Mouse (Mus musculus): ENCODE measurements around the gene Lrrc29. TPM values are rescaled to one million over a fixed set of nuclear protein-coding genes. Genes with fewer than 3 reads are reported as not detected.
A peak's percentile ranks its signal among the peaks of the same experiment; 100 is the strongest.

The Lrrc29 gene
- polyA plus RNA-seq, 1 experiment from 2014 or later = 0.61 TPM

- ATAC-seq = no peak
- H3K27me3 ChIP-seq = peaks cover 51% of the 10 kb centered on the region
- WGBS = 74% methylated on average over 3 of the region's 3 CpGs
- H3K9me3 ChIP-seq (replicated peaks) = no peaks in the 10 kb centered on the region
- H3K4me2 ChIP-seq = no peak overlapping the region
- H3K36me3 ChIP-seq (ENCODE audit: poor library complexity, severe bottlenecking) = peaks cover 47% of the 10 kb centered on the region
- H3K4me3 ChIP-seq = no peak overlapping the region
- peaks cover 29% of the 10 kb centered on the region for H3K4me1 ChIP-seq
- H3K27ac ChIP-seq = no peak overlapping the region
- no peak overlapping the region for H3K9ac ChIP-seq
These were observed 45.5 kb downstream of the Lrrc29 start for GRCm38 (mm10) chr8:105280567-105280966.

- Histone ChIP-seq H3K9ac (peak overlapping the region; percentile 50), H3K9me3 (replicated peaks) (no peaks in the 10 kb centered on the region), H3K4me2 (peak overlapping the region; percentile 60), H3K27me3 (peaks cover 67% of the 10 kb centered on the region), H3K4me3 (peak overlapping the region; percentile 31), H3K36me3 (ENCODE audit: poor library complexity, severe bottlenecking) (peaks cover 34% of the 10 kb centered on the region), H3K27ac (no peak overlapping the region), H3K4me1 (peaks cover 27% of the 10 kb centered on the region)
- ATAC-seq = peak; percentile 63
- WGBS = under 1% methylated on average over 28 of the region's 28 CpGs
These were observed 47.2 kb downstream of the Lrrc29 start for GRCm38 (mm10) chr8:105278911-105279334.

- Histone ChIP-seq H3K4me3 (peak overlapping the region; percentile 44), H3K36me3 (ENCODE audit: poor library complexity, severe bottlenecking) (peaks cover 10% of the 10 kb centered on the region; the same call in 1 of the 2 replicates), H3K27me3 (peaks cover 91% of the 10 kb centered on the region), H3K27ac (no peak overlapping the region), H3K4me2 (peak overlapping the region; percentile 77), H3K9me3 (replicated peaks) (no peaks in the 10 kb centered on the region), H3K4me1 (peaks cover 27% of the 10 kb centered on the region), H3K9ac (peak overlapping the region; percentile 58)
- ATAC-seq = peak; percentile 60
- 3% methylated on average over 30 of the region's 30 CpGs for whole genome bisulfite sequencing
These were observed 49.6 kb downstream of the Lrrc29 start for GRCm38 (mm10) chr8:105276292-105277120.

GRCm38 (mm10) chr8:105275840-105276239, 50.2 kb downstream of the Lrrc29 start, which contains the start of gene Nol3:
TSS of gene Nol3 (plus strand) at chr8:105276140.
- Histone ChIP-seq H3K4me1 (peaks cover 29% of the 10 kb centered on the region), H3K4me3 (peak within 1 kb of the TSS; percentile 44), H3K27ac (no peak within 1 kb of the TSS), H3K9me3 (replicated peaks) (no peaks in the 10 kb centered on the region), H3K27me3 (peaks cover 97% of the 10 kb centered on the region), H3K4me2 (peak within 1 kb of the TSS; percentile 77), H3K36me3 (ENCODE audit: poor library complexity, severe bottlenecking) (peaks cover 7% of the 10 kb centered on the region; the same call in 1 of the 2 replicates), H3K9ac (peak within 1 kb of the TSS; percentile 58)
- no peak for ATAC-seq
- WGBS = 3% methylated on average over 10 of the region's 10 CpGs

- no peak overlapping the region for H3K27ac ChIP-seq
- H3K4me3 ChIP-seq = no peak overlapping the region
- peak overlapping the region; percentile 77 for H3K4me2 ChIP-seq
- ATAC-seq = no peak
- peaks cover 99% of the 10 kb centered on the region for H3K27me3 ChIP-seq
- H3K9ac ChIP-seq = no peak overlapping the region
- no peaks in the 10 kb centered on the region for H3K9me3 ChIP-seq (replicated peaks)
- peaks cover 33% of the 10 kb centered on the region for H3K4me1 ChIP-seq
- 5% methylated on average over 10 of the region's 11 CpGs for WGBS
- H3K36me3 ChIP-seq (ENCODE audit: poor library complexity, severe bottlenecking) = peaks cover 7% of the 10 kb centered on the region; the same call in 1 of the 2 replicates
These were observed 50.7 kb downstream of the Lrrc29 start for GRCm38 (mm10) chr8:105275387-105275786.

- peaks cover 99% of the 10 kb centered on the region for H3K27me3 ChIP-seq
- no peak overlapping the region for H3K27ac ChIP-seq
- H3K4me1 ChIP-seq = peaks cover 34% of the 10 kb centered on the region
- no peaks in the 10 kb centered on the region for H3K36me3 ChIP-seq (ENCODE audit: poor library complexity, severe bottlenecking)
- H3K4me3 ChIP-seq = 0 out of 2 replicates have a peak overlapping the region, but pooled peaks have one; percentile 47
- WGBS = 2% methylated on average over 11 of the region's 11 CpGs
- no peak overlapping the region for H3K9ac ChIP-seq
- no peaks in the 10 kb centered on the region; the same call in 1 of the 2 replicates for H3K9me3 ChIP-seq (replicated peaks)
- ATAC-seq = no peak
- peak overlapping the region; percentile 20; the same call in 1 of the 2 replicates for H3K4me2 ChIP-seq
These were observed 55.2 kb downstream of the Lrrc29 start for GRCm38 (mm10) chr8:105270916-105271186.

GRCm38 (mm10) chr8:105270101-105270915, 55.8 kb downstream of the Lrrc29 start:
- H3K27ac ChIP-seq = no peak overlapping the region
- H3K27me3 ChIP-seq = peaks cover 99% of the 10 kb centered on the region
- H3K9ac ChIP-seq = 0 out of 2 replicates have a peak overlapping the region, but pooled peaks have one; percentile 58
- WGBS = 1% methylated on average over 39 of the region's 39 CpGs
- ATAC-seq = no peak
- peak overlapping the region; percentile 47 for H3K4me3 ChIP-seq
- peaks cover 30% of the 10 kb centered on the region for H3K4me1 ChIP-seq
- H3K36me3 ChIP-seq (ENCODE audit: poor library complexity, severe bottlenecking) = no peaks in the 10 kb centered on the region
- H3K9me3 ChIP-seq (replicated peaks) = no peaks in the 10 kb centered on the region; the same call in 1 of the 2 replicates
- peak overlapping the region; percentile 79 for H3K4me2 ChIP-seq

GRCm38 (mm10) chr8:105269461-105269947, 56.6 kb downstream of the Lrrc29 start, which contains the start of gene Hsf4:
TSS of gene Hsf4 (plus strand) at chr8:105269801.
- H3K4me1 ChIP-seq = peaks cover 38% of the 10 kb centered on the region
- no peak for ATAC-seq
- peak within 1 kb of the TSS; percentile 79 for H3K4me2 ChIP-seq
- H3K9ac ChIP-seq = peak within 1 kb of the TSS; percentile 58
- H3K27me3 ChIP-seq = peaks cover 99% of the 10 kb centered on the region
- peak within 1 kb of the TSS; percentile 47 for H3K4me3 ChIP-seq
- H3K27ac ChIP-seq = no peak within 1 kb of the TSS
- H3K36me3 ChIP-seq (ENCODE audit: poor library complexity, severe bottlenecking) = no peaks in the 10 kb centered on the region
- WGBS = 1% methylated on average over 32 of the region's 42 CpGs
- no peaks in the 10 kb centered on the region; the same call in 1 of the 2 replicates for H3K9me3 ChIP-seq (replicated peaks)

GRCm38 (mm10) chr8:105269075-105269458, 57.0 kb downstream of the Lrrc29 start:
- peaks cover 99% of the 10 kb centered on the region for H3K27me3 ChIP-seq
- peaks cover 41% of the 10 kb centered on the region for H3K4me1 ChIP-seq
- peak overlapping the region; percentile 58 for H3K9ac ChIP-seq
- no peak; the same call in 1 of the 2 replicates for ATAC-seq
- H3K4me2 ChIP-seq = peak overlapping the region; percentile 79
- no peaks in the 10 kb centered on the region; the same call in 1 of the 2 replicates for H3K9me3 ChIP-seq (replicated peaks)
- no peaks in the 10 kb centered on the region for H3K36me3 ChIP-seq (ENCODE audit: poor library complexity, severe bottlenecking)
- H3K27ac ChIP-seq = no peak overlapping the region
- peak overlapping the region; percentile 47 for H3K4me3 ChIP-seq
- 1% methylated on average over 10 of the region's 10 CpGs for WGBS

GRCm38 (mm10) chr8:105268342-105269074, 57.6 kb downstream of the Lrrc29 start:
- peaks cover 44% of the 10 kb centered on the region for H3K4me1 ChIP-seq
- peak overlapping the region; percentile 79 for H3K4me2 ChIP-seq
- H3K9ac ChIP-seq = peak overlapping the region; percentile 58
- 0% methylated on average over 65 of the region's 65 CpGs for WGBS
- H3K36me3 ChIP-seq (ENCODE audit: poor library complexity, severe bottlenecking) = no peaks in the 10 kb centered on the region
- peak; percentile 86 for ATAC-seq
- H3K4me3 ChIP-seq = peak overlapping the region; percentile 47
- H3K9me3 ChIP-seq (replicated peaks) = no peaks in the 10 kb centered on the region; the same call in 1 of the 2 replicates
- peaks cover 99% of the 10 kb centered on the region for H3K27me3 ChIP-seq
- H3K27ac ChIP-seq = no peak overlapping the region

GRCm38 (mm10) chr8:105266775-105267174, 59.3 kb downstream of the Lrrc29 start:
- H3K36me3 ChIP-seq (ENCODE audit: poor library complexity, severe bottlenecking) = no peaks in the 10 kb centered on the region
- H3K27me3 ChIP-seq = peaks cover 96% of the 10 kb centered on the region
- peaks cover 44% of the 10 kb centered on the region for H3K4me1 ChIP-seq
- H3K4me3 ChIP-seq = no peak overlapping the region
- no peaks in the 10 kb centered on the region; the same call in 1 of the 2 replicates for H3K9me3 ChIP-seq (replicated peaks)
- no peak overlapping the region for H3K4me2 ChIP-seq
- no peak for ATAC-seq
- no peak overlapping the region for H3K9ac ChIP-seq
- H3K27ac ChIP-seq = no peak overlapping the region
- WGBS = 10% methylated on average over 13 of the region's 13 CpGs

All from forebrain, embryonic 13.5 days (tissue).